Mouse (Mus musculus): ENCODE measurements at regions not wholly inside any gene's neighbourhood (a gene's known extent, or its start where the extent isn't known, plus 50 kb on each side); places are given as distances from the start of the nearest gene placed in this dataset.

DNA sequence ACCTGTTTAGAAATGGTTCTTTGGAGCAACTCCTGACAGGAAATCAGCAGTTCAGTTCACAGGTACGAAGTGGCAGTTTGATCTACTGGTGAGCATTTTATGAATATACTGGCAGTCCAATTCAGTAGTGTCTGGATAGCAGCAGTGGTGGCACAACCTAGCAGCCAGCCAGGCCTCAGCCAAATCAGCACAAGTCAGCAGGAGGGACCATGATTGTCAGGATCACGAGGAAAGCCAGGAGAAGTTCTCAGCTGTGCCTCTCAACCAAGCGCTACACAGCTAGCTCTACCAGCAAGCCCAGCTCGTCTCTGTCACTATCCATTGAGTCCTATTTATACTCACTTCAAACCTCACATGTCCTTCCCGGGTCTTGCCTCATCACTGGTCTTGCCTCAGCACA, 89.3 kb upstream of the Npy start:
- H3K4me3 ChIP-seq = no peak overlapping the region
- no peak for ATAC-seq (replicated peaks)
- no peaks in the 10 kb centered on the region for H3K9me3 ChIP-seq
- WGBS = 86% methylated on average over 5 of the region's 5 CpGs
- no peak overlapping the region for H3K27ac ChIP-seq
- H3K4me2 ChIP-seq = no peak overlapping the region
- no peaks in the 10 kb centered on the region for H3K36me3 ChIP-seq (replicated peaks)
- no peaks in the 10 kb centered on the region for H3K4me1 ChIP-seq
- no peak overlapping the region for H3K9ac ChIP-seq
- no peaks in the 10 kb centered on the region for H3K27me3 ChIP-seq (replicated peaks)

DNA sequence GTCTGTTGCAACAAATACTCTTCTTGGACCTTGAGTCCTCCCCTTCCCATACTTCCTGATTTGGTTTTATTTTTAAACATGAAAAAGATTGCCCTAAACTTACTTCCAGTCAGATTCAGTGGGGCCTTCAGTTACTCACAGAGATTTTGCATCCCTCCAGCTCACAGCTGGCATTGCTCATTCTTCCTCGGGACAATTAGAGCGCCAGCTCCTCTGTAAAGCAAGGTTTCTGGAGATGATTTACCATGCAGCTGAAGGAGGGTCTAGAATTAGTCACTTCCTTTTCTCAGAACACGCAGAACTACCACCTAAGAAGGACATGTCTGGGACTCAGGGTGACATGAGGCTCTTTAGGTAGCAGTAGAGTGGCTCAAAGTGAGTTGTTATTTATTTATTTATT, 79.4 kb upstream of the Npy start:
- no peak for ATAC-seq (replicated peaks)
- Histone ChIP-seq H3K4me2 (no peak overlapping the region), H3K4me1 (no peaks in the 10 kb centered on the region), H3K9me3 (no peaks in the 10 kb centered on the region), H3K27ac (no peak overlapping the region), H3K27me3 (replicated peaks) (no peaks in the 10 kb centered on the region), H3K36me3 (replicated peaks) (no peaks in the 10 kb centered on the region), H3K9ac (no peak overlapping the region), H3K4me3 (no peak overlapping the region)
- WGBS = 91% methylated on average over 3 of the region's 3 CpGs

DNA sequence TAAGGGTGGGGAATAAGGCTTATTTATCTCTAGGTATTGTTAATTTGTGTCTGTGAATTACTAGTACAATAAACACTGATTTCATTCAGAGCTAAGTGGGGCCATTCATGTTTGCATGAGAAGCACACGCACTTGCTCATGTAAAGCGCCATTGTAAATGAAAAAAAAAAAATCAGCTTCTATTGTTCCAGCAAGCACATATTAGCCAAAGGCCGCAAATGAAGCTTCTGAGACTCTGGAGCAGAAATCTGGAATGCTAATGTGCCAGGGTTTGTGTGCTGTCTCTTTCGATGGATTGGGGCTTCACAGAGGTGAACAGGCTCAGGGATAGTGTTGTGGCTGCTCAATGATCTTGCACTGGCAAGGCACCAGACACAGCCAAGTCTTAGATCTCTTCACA, 77.2 kb upstream of the Npy start:
- Histone ChIP-seq H3K27ac (no peak overlapping the region), H3K27me3 (replicated peaks) (no peaks in the 10 kb centered on the region), H3K9ac (no peak overlapping the region), H3K4me1 (no peaks in the 10 kb centered on the region), H3K9me3 (no peaks in the 10 kb centered on the region), H3K36me3 (replicated peaks) (no peaks in the 10 kb centered on the region), H3K4me3 (no peak overlapping the region), H3K4me2 (no peak overlapping the region)
- ATAC-seq (replicated peaks) = no peak
- WGBS = 48% methylated on average over 4 of the region's 4 CpGs

DNA sequence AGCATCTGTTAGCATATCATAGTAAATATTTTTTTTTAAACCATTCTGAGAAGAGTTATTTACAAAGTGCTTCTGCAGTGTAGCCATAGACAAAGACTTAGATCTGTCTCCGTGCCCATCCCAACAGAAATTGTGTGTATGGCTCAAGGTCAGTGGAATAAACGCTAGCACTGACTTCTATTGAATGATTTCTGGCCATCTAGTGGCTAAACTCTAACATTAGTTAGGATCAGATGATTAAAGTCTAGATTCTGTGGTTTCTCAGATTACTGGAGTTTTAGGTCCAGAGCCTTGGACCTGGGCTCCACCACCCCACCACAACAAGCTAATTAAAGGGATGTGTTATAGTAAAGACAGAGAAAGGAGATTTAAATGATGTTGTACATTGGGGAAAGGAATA, 72.0 kb upstream of the Npy start:
- Histone ChIP-seq H3K9me3 (no peaks in the 10 kb centered on the region), H3K4me3 (no peak overlapping the region), H3K27me3 (replicated peaks) (no peaks in the 10 kb centered on the region), H3K9ac (no peak overlapping the region), H3K4me1 (no peaks in the 10 kb centered on the region), H3K36me3 (replicated peaks) (no peaks in the 10 kb centered on the region), H3K27ac (no peak overlapping the region), H3K4me2 (no peak overlapping the region)
- ATAC-seq (replicated peaks) = no peak
- WGBS = 59% methylated on average over 2 of the region's 2 CpGs

DNA sequence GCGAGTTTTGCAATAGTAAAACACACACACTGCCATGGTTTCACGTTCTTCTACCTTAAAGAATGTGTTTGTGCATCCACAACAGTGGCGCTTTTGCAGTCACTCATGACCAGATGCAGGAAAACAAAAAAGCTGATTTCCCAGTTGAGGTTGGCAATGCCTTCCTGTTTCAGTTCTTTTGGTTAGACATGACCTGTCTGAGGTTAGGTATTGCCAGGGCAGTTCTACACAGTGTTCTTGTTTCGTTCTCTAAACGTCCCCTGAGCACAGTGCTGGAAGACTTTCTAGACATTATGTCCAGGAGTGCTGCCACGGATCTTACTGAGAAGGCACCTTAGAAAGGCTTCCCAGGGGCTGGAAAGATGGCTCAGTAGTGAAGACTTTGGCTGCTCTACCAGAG, 62.9 kb upstream of the Npy start:
- no peak overlapping the region for H3K4me3 ChIP-seq
- H3K4me1 ChIP-seq = no peaks in the 10 kb centered on the region
- WGBS = 87% methylated on average over 6 of the region's 6 CpGs
- no peaks in the 10 kb centered on the region for H3K9me3 ChIP-seq
- no peaks in the 10 kb centered on the region for H3K36me3 ChIP-seq (replicated peaks)
- H3K27ac ChIP-seq = no peak overlapping the region
- no peak for ATAC-seq (replicated peaks)
- H3K4me2 ChIP-seq = no peak overlapping the region
- no peak overlapping the region for H3K9ac ChIP-seq
- no peaks in the 10 kb centered on the region for H3K27me3 ChIP-seq (replicated peaks)

GRCm38 (mm10) chr6:49764746-49765145, 57.8 kb upstream of the Npy start:
- no peak overlapping the region for H3K9ac ChIP-seq
- H3K27ac ChIP-seq = no peak overlapping the region
- H3K4me1 ChIP-seq = no peaks in the 10 kb centered on the region
- no peaks in the 10 kb centered on the region for H3K36me3 ChIP-seq (replicated peaks)
- no peak overlapping the region for H3K4me2 ChIP-seq
- H3K27me3 ChIP-seq (replicated peaks) = no peaks in the 10 kb centered on the region
- no peak for ATAC-seq (replicated peaks)
- H3K9me3 ChIP-seq = no peaks in the 10 kb centered on the region
- WGBS = 80% methylated on average over 4 of the region's 4 CpGs
- no peak overlapping the region for H3K4me3 ChIP-seq

DNA sequence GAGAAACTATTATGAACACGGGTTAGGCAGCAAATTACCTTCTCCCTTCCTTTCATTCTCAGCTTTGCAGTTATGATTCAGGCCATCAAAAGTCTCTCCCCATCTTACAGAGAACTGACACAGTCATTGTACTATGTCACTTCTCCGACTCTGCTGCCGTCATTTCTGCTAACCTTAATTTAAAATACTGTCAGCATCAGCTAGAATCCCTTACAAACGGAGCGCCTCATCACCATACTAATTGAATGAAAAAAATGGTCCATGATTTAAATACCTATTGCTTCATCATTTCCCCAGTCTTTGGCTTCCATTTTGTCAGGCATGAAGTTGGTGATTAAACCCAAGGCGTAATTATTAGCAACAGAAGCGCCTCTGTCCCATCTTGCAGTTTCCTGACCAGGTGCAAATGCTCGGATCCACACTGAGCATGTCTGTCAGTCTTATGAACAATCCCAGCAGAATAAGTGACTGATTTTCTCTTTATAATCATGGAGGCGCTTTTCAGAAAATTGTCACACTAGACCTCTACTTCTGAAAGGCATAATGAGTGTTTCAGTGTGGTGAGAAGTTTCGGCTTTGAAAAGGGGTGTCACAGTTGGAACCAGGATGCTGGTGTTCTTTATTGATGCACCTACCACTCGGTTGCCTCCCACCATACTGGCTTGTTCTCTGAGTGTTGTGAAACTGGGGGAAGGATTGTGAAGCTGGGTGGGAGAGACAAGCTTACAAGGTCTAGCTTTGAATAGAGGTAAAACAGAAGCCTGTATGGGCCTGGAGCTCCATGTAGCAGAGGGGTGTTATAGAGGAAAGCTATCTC, 52.4 kb upstream of the Npy start:
- H3K4me3 ChIP-seq = no peak overlapping the region
- 67% methylated on average over 11 of the region's 11 CpGs for WGBS
- H3K4me1 ChIP-seq = peaks cover 6% of the 10 kb centered on the region
- peak overlapping the region; percentile 18; the same call in 1 of the 2 replicates for H3K27ac ChIP-seq
- ATAC-seq (replicated peaks) = no peak
- H3K27me3 ChIP-seq (replicated peaks) = no peaks in the 10 kb centered on the region
- no peaks in the 10 kb centered on the region for H3K9me3 ChIP-seq
- H3K9ac ChIP-seq = no peak overlapping the region
- H3K36me3 ChIP-seq (replicated peaks) = no peaks in the 10 kb centered on the region
- H3K4me2 ChIP-seq = no peak overlapping the region

Measured in midbrain, embryonic 15.5 days (tissue).